Mouse (Mus musculus) forelimb bud, embryonic 11.5 days (tissue): ENCODE results near the gene Hoxa7.

Experiments
- DNase-seq: peaks from one replicate; pipeline ENCODE4 v3.0.0-alpha.2; 2012; ENCODE audit warnings: low read depth, low spot score

The Hoxa7 gene

DNA sequence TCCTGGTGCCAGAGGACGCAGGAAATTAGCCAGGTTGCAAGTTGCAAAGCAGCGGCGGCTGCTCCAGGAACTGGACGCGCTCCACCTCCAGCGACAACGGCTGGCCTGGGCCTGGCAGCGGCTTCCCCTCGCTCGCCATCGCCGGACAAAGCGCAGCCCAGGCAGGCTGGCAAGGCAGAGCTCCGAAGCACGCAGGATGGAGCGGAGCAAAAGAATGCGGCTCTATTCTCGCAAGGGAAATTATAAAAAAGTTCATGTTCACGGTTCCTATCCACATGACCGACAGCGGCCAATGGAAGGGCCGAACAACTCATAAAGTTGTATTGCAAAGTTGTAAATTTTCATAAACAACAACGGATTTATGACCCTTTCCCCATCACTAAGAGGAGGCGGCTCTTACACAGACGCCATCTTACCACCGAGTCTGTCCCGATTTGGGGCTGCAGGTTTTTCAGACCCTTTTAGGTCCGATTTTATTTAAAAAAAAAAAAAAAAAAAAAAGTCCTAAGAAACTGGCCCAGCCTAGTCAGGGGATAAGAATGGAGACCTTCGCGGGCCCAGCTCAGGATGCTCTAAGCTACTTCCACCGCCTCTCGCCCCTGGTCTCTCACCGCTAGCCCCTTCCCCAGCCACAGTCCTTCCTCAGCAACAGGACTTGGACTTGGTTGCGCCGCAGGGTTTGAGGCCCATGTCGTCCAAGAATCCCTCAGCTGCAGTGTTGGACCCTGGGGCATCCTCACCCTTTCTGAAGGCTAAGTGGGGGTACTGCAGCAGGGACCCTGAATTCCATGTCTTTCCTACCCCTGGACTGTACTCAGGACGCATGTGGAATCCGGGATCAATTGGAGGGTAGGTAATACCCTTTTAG lies 8.3 kb downstream of the Hoxa7 start, which contains the start of the genes Hoxa3 and Gm28308:
Gene Hoxa3 (minus strand): TSS at position 218 of the 868 bp plus-strand sequence.
Gene Gm28308 (minus strand): TSS at position 221 of the 868 bp plus-strand sequence.
- peak; percentile 90 for DNase-seq

DNA sequence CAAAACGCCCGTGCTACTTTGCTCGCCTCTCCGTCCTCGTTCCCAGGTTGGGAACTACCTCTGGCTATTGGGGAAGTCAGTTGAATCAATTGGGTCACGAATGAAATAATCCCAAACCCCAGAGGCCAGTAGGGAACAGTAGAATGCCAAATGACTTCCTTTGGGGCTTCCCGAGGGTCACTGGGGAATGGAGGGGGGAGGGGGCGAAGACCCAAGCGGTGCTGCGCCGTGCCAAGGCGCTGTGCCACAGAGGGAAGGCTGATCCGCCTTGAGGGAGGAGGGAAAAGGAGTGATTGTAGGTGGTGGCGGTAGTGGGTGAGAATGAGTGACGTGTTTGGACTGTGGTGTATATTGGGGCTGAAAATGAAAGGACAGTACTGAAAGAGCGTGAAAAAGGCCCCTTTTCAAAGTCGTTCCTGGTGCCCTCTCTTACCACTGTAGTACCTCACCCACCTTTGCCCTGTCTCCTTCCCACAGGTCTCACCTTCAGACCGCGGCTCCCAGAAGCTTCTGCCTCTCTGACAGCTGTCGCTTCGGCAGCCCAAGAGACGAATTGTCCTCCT lies 9.0 kb downstream of the Hoxa7 start:
- peak; percentile 26 for DNase-seq

DNA sequence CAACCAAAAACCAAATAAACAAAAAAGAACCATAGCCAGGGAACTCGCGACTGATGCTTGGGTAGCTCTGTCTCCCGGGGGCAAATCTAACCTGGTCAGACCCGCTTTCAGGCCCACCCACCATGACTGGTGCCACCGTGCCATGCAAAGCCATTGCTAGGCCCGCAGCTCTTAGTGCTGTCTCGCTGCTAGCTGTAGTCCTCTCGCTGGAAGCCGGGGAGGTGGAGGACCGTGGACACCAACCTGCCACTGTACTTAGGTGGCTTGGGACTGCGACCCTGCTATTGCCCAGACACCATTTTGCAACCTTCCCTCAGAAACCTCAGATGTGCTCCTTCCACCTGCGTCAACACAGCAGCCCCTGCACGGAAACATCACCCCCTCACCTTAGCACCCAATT lies 9.7 kb downstream of the Hoxa7 start:
- DNase-seq, result peak; percentile 13

DNA sequence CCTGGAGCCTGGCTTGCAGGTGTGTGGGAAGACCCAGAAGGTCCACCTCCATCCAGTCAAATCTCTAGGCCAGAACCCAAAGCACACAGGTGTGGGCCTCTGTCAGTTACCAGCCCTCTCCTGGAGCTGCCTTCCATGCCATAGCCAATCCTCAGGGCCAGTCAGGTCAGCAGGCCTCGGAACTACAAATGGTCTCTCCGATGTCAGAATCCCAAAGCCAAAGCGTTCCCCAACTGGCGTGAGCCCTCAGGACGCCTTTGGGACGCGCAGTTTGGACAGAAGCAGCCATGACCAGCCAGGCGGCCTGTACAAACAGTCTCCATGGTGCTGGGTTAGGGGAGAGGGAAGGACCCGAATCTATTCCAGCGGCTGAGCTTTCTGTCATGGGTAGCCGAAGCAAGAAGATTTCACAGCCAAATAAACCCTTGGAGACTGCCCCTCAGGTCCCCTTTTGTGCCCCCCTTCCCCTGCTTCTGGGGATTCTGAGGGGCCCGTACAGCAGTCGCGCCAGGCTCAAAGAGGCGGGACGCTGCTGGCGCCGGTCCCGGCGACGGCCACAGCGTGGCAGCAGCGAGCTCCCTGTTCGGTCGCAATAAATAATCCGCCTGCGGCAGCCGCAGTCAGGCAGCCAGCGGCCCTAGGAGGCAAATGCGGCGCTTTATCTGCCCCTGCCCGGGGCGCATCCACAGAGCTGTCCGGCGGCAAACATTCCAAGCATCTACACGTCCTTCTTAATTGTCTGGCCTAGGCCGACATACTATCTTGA lies 10.3 kb downstream of the Hoxa7 start:
- no peak for DNase-seq

DNA sequence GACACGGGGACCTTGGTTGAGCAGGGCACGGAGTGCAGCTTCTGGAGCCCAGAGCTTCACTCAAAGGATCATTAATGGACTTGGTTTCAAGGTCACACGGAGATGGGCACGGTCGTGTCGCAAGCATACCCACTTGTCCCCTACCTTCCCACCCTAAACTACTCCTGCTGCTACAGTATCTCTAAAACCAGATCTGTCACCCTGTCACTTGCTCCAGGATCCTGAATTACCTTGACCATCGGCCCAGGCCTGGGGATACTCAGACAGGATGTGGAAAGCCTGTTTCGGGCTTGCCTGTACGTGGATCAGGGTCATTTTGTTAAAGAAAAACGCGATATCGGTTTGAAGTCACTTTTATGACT lies 12.0 kb downstream of the Hoxa7 start:
- no peak for DNase-seq

DNA sequence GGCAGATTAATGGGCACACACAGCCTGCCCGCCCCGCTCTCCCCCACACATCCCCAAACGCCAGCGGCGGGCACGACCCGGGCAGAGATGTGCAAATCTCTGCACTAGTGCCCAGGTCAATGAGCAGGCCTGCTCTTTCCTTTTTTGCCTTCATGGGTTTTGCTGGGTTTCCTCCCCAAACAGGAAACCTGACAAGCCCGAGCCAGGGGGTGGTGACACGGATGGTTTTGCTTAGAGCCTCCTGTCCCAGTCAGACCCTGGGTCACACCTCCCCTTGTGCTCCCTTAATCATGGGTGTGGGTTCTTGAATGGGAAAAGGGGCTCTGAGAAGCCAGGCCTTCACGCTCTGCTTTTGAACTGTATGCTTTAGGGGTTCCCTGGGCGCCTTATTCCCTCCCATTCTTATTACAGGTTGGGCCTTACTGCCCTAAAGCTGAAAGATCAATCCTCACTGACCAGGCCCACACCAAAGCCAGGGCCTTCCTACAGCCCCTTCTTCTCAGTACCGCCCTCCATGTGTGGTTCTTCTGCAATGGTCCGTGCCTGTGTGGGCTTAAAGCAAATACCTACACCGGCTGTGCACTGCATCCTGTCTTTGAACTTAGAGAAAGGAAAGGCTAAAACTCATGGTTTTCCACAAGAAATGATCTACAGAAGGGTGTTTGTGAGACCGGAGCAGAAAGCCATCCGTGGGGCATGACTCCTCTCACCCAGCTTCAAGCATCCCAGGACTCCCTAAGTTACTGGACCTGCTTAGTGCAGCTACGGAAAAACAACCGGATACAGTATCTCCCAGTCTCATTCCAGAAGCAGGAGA lies 12.6 kb downstream of the Hoxa7 start:
- no peak for DNase-seq

DNA sequence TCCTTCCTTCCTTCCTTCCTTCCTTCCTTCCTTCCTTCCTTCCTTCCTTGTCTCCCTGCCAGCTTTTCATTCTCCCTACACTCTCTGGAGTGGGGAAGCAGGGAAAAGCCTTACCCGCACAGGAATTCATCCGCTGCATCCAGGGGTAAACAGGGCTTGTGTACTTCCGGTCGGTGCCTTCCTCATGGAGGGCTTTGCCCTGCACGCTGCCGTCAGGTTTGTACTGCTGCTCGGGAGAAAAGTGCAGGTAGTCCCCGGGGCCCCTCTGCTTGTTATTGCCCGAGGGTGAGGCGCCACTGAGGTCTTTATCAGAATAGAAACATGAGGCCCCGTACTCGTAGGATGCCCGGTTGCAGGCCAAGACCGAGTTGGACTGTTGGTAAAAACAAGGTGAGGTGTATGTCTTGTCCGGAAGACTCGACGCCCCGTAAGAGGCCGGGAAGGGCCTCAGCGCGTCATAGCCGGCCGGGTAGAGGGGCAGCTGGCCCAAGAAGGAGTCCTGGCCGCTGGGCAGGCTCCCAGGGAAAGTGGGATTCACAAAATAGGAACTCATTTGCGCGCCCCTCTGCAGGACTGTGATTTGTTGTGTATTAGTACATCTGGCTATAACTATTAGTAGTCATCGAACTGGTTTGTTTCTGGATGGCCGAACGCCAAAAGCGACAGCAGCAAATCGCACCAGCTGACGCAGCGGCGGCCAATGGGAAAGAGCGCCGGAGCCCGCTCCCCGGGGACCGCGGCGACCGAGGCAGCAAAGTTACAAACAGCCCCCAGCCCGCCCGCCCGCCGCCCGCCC lies 13.4 kb downstream of the Hoxa7 start, which contains the start of gene Hoxa6:
Gene Hoxa6 (minus strand): TSS at position 651 of the 796 bp plus-strand sequence.
- no peak for DNase-seq

DNA sequence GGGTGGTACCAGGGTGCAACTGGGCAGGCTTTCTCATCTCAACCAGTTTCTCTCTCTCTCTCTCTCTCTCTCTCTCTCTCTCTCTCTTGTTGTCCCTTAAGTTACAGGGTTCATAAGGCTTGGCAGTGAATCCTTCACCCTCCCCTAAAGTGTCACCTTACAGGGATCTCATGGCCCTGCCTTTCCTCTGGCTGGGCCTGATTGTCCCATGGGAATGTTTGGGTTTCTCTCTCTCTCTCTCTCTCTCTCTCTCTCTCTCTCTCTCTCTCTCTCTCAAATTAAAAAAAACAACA lies 14.0 kb downstream of the Hoxa7 start:
- DNase-seq, result no peak

DNA sequence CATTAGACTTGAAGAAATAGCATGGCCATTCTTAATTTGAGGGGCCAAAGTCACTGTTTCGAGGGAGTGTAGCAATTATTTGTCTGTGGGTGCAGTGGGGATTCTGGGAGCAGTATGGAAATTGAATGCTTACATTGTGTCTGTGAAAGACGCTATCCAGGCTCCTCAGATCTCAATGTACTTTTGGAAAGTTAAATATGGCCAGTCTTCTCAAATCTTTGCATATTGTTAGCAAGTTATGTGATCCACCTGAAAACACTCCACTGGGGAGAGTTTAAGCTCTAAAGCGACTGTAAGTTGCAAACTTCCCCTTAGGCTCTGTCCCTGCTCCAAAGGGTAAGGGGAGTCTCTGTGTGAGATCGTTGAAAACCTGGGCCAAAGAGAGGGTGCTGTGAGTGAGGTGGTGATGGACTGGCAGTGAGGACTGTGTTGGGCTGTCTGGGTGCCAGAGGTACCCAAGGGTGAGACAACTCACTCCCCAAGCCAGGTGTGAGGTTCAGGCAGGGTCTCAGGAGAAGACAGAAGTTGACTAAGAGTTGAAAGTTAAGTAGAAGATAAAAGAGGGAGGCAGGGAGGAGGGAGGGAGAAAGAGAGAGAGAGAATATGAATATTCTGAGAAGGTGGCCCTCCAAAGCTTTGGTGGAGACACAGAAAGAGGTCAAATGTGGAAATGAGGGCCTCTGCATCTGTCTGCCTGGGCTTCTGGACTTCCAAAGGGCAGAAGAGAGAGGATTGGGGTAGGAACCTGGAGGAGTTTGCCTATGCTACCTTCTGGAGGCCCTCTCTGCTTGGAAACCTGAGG lies 14.6 kb downstream of the Hoxa7 start:
- no peak for DNase-seq

DNA sequence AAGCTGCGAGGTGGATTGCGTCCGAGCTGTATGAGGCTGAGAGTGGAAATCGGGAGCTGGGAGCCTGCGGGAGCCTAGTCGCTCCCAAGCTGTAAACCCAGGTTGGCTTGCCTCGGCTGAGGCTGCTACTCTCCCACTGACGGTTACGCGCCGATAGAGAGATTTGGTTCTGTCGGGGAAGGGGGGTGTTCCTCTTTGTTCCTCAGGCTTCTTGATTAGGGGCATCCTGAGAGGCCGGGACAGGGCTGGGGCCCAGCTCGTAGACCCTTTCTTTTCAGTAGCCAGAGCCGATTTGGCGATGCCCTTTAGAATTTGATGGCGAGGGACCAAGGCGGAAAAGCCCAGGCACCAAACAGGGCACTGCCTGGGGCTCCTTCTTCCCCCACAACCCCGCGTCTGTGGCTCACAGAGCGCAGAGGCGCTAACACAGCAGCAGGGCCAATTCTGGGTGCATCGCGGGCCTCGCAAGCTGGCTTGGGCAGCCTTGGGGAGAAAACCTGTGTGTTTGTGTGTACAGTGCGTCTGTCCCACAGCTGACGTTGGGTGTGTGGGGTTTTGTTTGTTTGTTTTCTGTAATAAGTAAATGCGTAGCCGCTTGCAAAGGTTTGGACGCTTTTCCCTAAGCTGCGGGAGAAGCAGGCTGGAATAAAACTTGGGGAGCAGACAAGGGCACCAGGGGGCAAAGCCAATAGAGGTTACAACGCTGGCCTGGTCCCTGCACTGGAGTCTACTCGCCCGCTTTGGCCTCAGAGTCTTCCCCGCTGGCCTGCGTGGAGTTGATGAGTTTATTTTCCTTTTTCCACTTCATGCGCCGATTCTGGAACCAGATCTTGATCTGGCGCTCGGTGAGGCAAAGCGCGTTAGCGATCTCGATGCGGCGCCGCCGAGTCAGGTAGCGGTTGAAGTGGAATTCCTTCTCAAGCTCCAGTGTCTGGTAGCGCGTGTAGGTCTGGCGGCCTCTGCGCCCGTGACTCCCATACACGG lies 15.7 kb downstream of the Hoxa7 start:
- DNase-seq, result no peak

DNA sequence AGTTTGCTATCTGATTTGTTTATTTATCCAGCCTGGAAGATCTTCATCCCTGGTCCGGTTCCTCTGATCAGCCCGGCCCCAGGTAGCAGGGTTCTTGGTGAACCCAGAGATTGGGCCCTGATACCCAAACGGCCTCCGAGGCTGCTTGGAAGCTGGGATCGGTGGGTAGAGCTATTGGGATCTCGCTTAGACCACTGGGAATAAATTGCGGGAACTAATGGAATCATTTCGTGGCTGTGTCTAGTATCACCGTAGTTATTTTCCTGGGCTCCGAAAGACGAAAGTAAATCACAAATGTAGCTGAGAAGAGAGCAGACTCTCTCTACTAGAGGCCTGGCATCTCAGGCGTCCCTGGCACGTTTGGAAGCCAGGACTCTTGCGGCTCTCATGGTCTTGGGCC lies 16.4 kb downstream of the Hoxa7 start:
- DNase-seq, result no peak

DNA sequence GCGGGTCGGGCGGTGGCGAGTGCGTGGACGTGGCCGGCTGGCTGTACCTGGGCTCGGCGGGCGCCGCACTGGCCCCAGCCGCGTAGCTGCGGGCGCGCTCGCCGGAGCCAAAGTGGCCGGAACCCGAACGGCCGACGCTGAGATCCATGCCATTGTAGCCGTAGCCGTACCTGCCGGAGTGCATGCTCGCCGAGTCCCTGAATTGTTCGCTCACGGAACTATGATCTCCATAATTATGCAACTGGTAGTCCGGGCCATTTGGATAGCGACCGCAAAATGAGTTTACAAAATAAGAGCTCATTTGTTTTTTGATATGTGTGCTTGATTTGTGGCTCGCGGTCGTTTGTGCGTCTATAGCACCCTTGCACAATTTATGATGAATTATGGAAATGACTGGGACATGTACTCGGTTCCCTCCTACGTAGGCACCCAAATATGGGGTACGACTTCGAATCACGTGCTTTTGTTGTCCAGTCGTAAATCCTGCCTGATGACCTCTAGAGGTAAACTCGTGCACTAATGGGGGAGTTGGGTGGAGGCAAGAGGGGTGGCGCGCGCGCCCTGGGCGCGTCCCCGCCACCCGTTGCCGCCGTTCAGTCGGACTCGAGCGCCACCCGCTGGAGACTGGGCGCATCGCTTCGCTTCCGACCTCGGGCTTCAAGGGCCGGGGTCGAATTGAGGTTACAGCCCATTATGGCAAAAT lies 17.5 kb downstream of the Hoxa7 start, which contains the start of gene Hoxa5:
Gene Hoxa5 (minus strand): TSS at position 538 of the 703 bp plus-strand sequence.
- DNase-seq, result peak; percentile 95

DNA sequence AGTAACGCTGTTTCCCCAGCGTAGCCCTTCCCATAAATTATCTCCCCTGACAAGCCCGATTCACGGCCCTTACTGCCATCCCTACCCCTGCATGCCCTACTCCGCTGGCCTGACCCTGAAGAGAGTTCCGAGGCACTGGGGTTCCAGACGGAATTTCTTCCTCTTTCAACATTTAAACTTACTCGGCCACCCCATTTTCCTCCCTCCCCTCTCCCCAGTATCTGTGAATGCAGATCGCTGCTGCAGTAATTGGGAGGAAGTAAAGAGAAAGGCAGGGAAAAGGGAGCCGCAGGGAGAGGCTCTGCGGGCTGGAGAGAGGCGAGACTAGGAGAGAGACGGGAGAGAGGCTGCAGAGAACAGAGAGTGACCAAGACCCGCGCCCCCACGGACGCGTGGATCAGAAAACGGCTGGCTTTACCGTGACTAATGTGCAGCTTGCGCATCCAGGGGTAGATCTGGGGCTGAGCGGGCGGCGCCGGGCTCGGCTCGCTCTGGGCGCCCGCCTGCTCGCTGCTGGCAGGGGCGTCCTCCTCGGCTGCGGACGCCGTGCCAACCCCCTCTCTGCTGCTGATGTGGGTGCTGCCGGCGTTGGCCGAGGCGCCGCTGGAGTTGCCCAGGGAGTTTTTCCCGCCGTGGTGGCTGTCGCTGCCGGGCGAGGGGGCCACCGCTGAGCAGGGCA lies 18.1 kb downstream of the Hoxa7 start:
- no peak for DNase-seq

DNA sequence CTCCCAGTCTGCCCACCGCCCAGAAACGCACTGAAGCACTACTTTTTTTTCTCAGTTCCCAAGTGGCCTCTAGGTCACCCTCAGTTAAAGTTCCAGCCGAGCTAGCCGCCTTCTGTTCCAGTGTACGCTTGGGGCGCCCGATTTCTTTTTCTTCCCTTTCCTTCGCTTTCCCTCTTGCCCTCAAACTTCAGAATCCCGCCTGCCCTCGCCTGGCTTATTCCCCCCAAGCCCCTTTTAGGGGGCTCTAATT lies 18.6 kb downstream of the Hoxa7 start:
- no peak for DNase-seq

DNA sequence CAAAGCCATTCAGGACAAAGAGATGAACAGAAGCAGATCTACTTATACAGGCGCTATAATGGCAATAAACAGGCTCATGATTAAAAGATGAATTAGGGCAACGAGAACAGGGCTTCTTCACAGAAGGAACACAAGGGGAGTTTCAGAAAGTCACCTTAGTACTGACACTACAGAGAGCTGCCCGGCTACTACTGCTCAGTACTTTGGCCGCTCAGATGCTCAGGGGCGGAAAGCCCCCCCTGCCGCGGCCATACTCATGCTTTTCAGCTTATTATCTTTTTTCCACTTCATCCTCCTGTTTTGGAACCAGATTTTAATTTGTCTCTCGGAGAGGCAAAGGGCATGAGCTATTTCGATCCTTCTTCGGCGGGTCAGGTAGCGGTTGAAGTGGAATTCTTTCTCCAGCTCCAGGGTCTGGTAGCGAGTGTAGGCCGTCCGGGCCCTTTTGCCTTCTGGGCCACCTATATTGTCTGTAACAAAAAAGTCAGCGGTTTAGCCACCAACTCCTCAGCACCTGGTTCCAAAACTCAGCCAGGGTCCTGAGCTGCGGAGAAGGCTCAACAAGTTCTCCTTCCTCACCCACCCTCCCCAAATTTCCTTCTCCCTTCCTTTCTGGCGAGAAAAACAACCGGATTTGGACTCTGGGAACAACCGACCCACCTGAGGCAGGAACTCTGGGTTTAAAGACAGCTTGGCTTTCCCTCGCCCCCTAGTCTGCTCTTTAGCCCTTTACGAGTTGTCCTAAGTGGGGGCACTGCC lies 19.1 kb downstream of the Hoxa7 start:
- no peak for DNase-seq

DNA sequence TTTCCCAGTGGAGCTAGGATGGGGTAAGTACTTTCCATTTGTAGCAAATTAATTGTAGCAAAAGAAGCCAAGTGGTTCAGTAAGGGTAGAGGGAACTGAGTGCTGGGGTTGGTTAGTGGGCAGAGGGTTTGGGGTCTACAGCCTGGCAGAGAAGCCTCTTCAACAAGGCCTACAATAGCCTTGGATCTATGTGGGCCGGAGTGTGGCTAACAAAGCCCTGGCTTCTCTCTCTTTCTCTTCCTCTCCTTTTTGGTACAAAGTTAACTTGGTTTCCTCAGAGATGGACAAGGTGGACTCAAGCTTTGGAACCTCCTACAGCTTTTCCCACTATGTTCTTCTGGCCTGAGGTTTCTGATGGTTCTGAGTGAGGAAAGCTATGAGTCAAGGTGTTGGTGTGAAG lies 20.4 kb downstream of the Hoxa7 start:
- no peak for DNase-seq

DNA sequence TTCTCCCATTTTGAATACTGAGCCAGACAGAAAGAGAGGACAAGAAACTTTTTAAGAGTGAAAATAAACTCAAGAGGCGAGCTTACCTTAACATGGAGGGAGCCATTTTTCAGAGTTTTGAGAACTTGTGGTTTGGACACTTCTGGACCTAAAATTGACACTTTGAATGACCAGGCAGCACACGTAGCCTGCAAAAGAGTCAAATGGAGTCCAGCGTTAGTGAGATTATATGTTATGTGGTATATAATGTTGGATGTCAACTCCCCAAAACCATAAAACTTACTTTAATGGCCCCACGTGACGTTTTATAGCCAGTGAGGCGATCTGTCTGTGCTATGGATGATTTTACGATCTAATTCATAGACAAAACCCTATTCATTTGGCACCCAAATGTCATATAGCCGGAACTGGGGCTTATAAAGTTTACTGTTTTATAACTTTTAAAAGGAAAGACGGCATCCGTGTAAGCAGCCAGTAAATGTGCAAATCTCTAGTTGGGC lies 20.9 kb downstream of the Hoxa7 start:
- DNase-seq, result no peak
